Mouse (Mus musculus) megakaryocyte progenitor cell, adult 5-6 weeks (primary cell): Measurements from ENCODE around the gene Osbpl9. TPM values are rescaled to one million over a fixed set of nuclear protein-coding genes. Genes with fewer than 3 reads are reported as not detected.

ENCODE experiments used
- ATAC-seq: replicated peaks from 2 replicates; pipeline ENCODE4 v1.8.0; 2016; ENCODE audit warnings: mild to moderate bottlenecking, moderate TSS enrichment, inconsistent platforms; ENCODE audit not compliant: poor library complexity
- total RNA-seq, 2 experiments: library from RNA; stranded (forward) in 1 of 2; stranded (reverse) in 1 of 2; fragments of 157-497, 149-512 nt in 1 of 2; fragments of 200-1000 nt in 1 of 2; gene quantifications; 2 replicates each; pipeline versions ENCODE4 v1.2.3 to v1.2.4; 2015 to 2017

The Osbpl9 gene
- total RNA-seq, 2 experiments from 2014 or later, result 64.3 to 99.6 TPM

GRCm38 (mm10) chr4:109048258-109048657 lies 153.8 kb downstream of the Osbpl9 start:
- no peak for ATAC-seq

- no peak for ATAC-seq
Observed at GRCm38 (mm10) chr4:109043756-109044155, 158.3 kb downstream of the Osbpl9 start.

- no peak for ATAC-seq
Observed at GRCm38 (mm10) chr4:109043294-109043693, 158.8 kb downstream of the Osbpl9 start.

- no peak for ATAC-seq
Observed at GRCm38 (mm10) chr4:109042739-109043138, 159.3 kb downstream of the Osbpl9 start.

GRCm38 (mm10) chr4:109036327-109036726 lies 165.7 kb downstream of the Osbpl9 start:
- ATAC-seq, result peak; percentile 99

- no peak for ATAC-seq
Observed at GRCm38 (mm10) chr4:109030266-109030665, 171.8 kb downstream of the Osbpl9 start.

GRCm38 (mm10) chr4:109029857-109030256 lies 172.2 kb downstream of the Osbpl9 start:
- no peak for ATAC-seq

- no peak for ATAC-seq
Observed at GRCm38 (mm10) chr4:109026543-109026942, 175.5 kb downstream of the Osbpl9 start.

GRCm38 (mm10) chr4:109025061-109025460 lies 177.0 kb downstream of the Osbpl9 start:
- no peak for ATAC-seq

GRCm38 (mm10) chr4:109021976-109022375 lies 180.1 kb downstream of the Osbpl9 start:
- no peak for ATAC-seq

- ATAC-seq, result peak; percentile 52
Observed at GRCm38 (mm10) chr4:109019301-109019700, 182.8 kb downstream of the Osbpl9 start.

- no peak for ATAC-seq
Observed at GRCm38 (mm10) chr4:109017441-109017840, 184.6 kb downstream of the Osbpl9 start.

- ATAC-seq, result no peak
Observed at GRCm38 (mm10) chr4:109014091-109014490, 188.0 kb downstream of the Osbpl9 start.

Other genes starting within 250 kb of the Osbpl9 start
- gene Nrd1, start 201.6 kb downstream of the Osbpl9 start, total RNA-seq (2015), result 122 and 166 TPM in 2 replicates
- gene Nrd1, start 201.6 kb downstream of the Osbpl9 start, total RNA-seq (2017), result 98.6 and 103 TPM in 2 replicates
- 0.20 TPM in 1 of 2 replicates, not detected in the other for gene Calr4, start 32.2 kb upstream of the Osbpl9 start, total RNA-seq (2015)
- not detected in 2 replicates for gene Calr4, start 32.2 kb upstream of the Osbpl9 start, total RNA-seq (2017)
- gene Eps15, start 78.0 kb upstream of the Osbpl9 start, total RNA-seq (2015), result 57.6 and 60.4 TPM in 2 replicates
- gene Eps15, start 78.0 kb upstream of the Osbpl9 start, total RNA-seq (2017), result 36.5 and 43.3 TPM in 2 replicates
- 0.64 and 1.2 TPM in 2 replicates for gene Ttc39a, start 204.4 kb upstream of the Osbpl9 start, total RNA-seq (2015)
- gene Ttc39a, start 204.4 kb upstream of the Osbpl9 start, total RNA-seq (2017), result 0.98 and 4.0 TPM in 2 replicates